Mouse (Mus musculus) heart, postnatal 4 days (tissue): ENCODE results near the gene B020011L13Rik. TPM values are rescaled to one million over a fixed set of nuclear protein-coding genes. Genes with fewer than 3 reads are reported as not detected.
"Not testable (repeated sequence)": the region's sequence is repeated elsewhere in the genome, so short reads cannot be mapped to it uniquely, and the experiment has no call there.

Experiments used
- DNase-seq: peaks from one replicate; pipeline ENCODE4 v3.0.0; 2021
- total RNA-seq, 2 experiments: library from RNA; stranded (reverse); gene quantifications; 2 replicates each; pipeline ENCODE4 v1.2.3; 2021

B020011L13Rik gene
- total RNA-seq = not detected

DNA sequence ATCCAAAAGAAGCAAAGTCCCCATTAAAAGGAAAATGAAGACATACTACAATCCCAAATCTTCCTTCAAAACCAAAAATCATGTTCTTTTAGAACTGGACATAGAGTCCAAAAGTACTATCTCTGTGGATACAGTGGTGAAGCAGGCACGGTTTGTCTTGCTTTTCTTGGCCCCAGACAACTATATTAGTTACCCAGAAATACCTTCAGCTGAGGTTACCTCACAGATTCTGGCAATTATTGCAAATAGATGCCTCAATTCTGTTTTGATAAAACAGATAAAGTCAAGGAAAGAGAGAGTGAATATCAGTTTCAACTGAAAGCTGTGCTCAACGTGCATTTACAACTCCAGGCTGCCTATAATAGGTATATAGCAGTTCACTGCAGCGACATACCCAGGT, at the start of gene B020011L13Rik:
B020011L13Rik (plus strand) TSS at position 301 of the 400 bp plus-strand sequence.
- DNase-seq = not testable (repeated sequence)

DNA sequence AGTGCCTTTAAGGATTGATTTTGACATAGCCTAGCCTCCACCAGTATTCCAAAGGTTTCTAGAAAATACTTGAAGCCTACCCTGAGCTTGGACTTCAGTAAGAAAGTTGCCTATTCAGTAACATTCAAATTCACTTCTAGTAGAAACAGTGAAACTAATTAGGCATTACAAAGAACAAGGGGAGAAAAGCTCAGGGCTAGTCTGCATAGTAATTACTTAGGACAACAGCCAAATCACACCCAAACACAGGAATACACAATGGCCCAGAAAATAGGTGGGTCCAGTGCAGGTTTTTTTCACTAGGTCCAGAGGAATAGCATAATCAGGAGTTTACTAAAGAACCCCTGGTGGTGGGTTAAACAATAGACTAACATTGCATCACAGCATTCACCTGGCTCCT, 35.3 kb downstream of the B020011L13Rik start:
- not testable (repeated sequence) for DNase-seq

DNA sequence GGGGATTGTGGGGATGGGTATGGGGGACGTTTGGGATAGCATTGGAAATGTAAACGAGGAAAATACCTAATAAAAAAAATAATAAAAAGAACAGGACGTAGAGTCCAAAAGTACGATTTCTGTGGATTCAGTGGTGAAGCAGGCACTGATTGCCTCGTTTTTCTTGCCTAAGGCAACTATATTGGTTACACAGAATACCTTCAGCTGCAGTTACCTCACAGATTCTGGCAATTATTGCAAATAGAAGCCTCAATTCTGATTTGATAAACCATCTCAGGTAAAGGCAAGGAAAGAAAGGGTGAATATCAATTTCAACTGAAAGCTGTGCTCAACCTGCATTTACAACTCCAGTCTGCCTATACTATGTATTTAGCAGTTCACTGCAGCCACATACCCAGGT, 48.8 kb downstream of the B020011L13Rik start, which contains the start of gene Gm28360:
Gm28360 (plus strand) TSS at position 301 of the 400 bp plus-strand sequence.
- DNase-seq = not testable (repeated sequence)

DNA sequence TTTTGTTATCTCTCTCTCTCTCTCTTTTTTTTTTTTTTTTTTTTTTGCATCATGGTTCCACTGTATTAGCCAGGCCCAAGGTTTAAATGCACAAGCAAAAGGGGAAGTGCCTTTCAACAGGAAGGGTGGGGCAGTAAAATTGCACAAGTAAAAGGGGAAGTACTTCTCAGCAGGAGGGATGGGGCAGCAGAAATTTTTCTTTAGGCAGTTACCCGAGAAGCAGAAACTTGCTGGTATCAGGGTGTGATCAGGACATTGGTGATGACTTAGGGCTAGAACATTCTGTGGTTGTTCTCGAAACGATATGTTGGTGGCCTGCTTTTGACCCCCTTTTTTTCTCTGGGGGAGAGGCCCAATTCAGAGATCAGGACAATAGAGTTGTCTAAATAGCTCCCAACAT, 70.8 kb downstream of the B020011L13Rik start:
- DNase-seq = not testable (repeated sequence)

Other genes starting within 250 kb of the B020011L13Rik start
- not detected for gene Gm28363, start 84.0 kb upstream of the B020011L13Rik start, total RNA-seq
- gene Gm28360, start 48.9 kb downstream of the B020011L13Rik start, total RNA-seq = not detected
- gene Gm28168, start 146.9 kb downstream of the B020011L13Rik start, total RNA-seq = not detected
- not detected for gene Gm7145, start 184.8 kb downstream of the B020011L13Rik start, total RNA-seq